Comparison of ENCODE assay signal across 8 mouse cellular contexts in the genomic region with DNA sequence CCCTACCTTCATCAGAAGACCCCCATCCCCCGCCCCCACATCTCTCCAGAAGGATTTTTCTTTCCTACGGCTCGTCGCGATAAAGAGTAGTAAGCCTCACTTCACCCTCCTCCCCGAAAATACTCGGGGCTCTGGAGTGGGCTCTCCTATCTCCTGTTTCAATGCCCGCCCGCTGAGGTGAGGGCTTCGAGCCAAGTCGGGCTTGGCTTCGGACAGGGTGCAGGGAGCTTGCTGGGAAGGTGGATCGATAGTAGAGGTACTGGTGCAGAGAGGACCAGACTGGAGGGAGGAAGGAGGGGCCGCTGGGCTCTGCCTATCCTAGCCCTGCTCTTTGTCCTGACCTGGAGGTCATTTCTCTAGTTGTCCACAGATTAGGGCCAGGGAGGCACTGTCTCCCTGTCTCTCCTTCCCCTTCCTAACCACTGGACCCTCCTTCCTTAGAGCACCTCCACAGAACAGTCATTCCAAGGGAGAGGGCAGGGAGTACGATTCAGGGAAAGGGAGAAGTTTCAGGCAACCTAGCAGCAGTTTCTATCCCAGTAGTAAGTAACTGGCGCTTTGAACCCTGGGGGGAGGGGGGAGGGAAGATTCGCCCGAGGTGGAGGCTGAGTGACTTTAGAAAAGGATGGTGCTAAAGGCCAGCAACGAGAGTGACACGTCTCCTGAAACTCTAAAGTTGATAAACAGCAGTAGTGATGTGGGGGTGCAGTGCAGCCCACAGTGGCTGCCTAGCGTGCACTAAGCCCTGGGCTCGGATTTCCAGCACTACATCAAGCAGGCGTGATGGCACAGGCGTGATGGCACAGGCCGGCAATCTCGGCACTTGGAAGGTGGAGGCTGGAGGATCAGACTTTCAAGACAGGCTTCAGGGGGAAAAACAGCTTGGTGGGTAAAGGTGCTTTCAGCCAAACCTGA. TPM values are rescaled to one million over a fixed set of nuclear protein-coding genes. Genes with fewer than 3 reads are reported as not detected.
DNase-seq lines count a peak whose midpoint lies in the region; ATAC-seq lines count a peak whose summit lies in the region.

No protein-coding gene starts in this region.

- peaks cover 75% of the 10 kb centered on the region for H3K4me1 ChIP-seq in embryonic facial prominence, embryonic 13.5 days
- H3K4me1 ChIP-seq in limb, embryonic 10.5 days = peaks cover 88% of the 10 kb centered on the region
- peaks cover 73% of the 10 kb centered on the region for H3K4me1 ChIP-seq in midbrain, embryonic 12.5 days

- intact Hi-C loops in heart, postnatal 14 days (cut with DNase I) = no loop called here

- no peaks in the 10 kb centered on the region for H3K9me3 ChIP-seq in embryonic facial prominence, embryonic 13.5 days
- no peaks in the 10 kb centered on the region for H3K9me3 ChIP-seq in limb, embryonic 10.5 days (replicated peaks)
- H3K9me3 ChIP-seq in midbrain, embryonic 12.5 days = no peaks in the 10 kb centered on the region

- peak overlapping the region; percentile 96 for H3K27ac ChIP-seq in embryonic facial prominence, embryonic 13.5 days
- peak overlapping the region; percentile 97 for H3K27ac ChIP-seq in limb, embryonic 10.5 days
- peak overlapping the region; percentile 94 for H3K27ac ChIP-seq in midbrain, embryonic 12.5 days (replicated peaks)

- 3% methylated on average over 26 of the region's 26 CpGs for WGBS in embryonic facial prominence, embryonic 13.5 days
- WGBS in limb, embryonic 10.5 days = 2% methylated on average over 26 of the region's 26 CpGs
- WGBS in midbrain, embryonic 12.5 days = 2% methylated on average over 25 of the region's 26 CpGs

- peak; percentile 45 for DNase-seq in urinary bladder, postnatal 14 days (ENCODE audit: low spot score)
- no peak for DNase-seq in urinary bladder, postnatal 25 days (ENCODE audit: low spot score)
- peak; percentile 67 to 72 for DNase-seq in heart, postnatal 14 days
- DNase-seq in limb, embryonic 10.5 days (ENCODE audit: low spot score) = peak; percentile 66
- no peak for DNase-seq in ovary, adult 18-20 months (ENCODE audit: low spot score)
- no peak for DNase-seq in urinary bladder, postnatal 10 days (ENCODE audit: low spot score)

- H3K27me3 ChIP-seq in embryonic facial prominence, embryonic 13.5 days = no peaks in the 10 kb centered on the region
- H3K27me3 ChIP-seq in limb, embryonic 10.5 days (ENCODE audit: low read depth, poor library complexity, severe bottlenecking) = no peaks in the 10 kb centered on the region
- H3K27me3 ChIP-seq in midbrain, embryonic 12.5 days = no peaks in the 10 kb centered on the region

- H3K9ac ChIP-seq in embryonic facial prominence, embryonic 13.5 days = peak overlapping the region; percentile 99
- peak overlapping the region; percentile 100 for H3K9ac ChIP-seq in midbrain, embryonic 12.5 days (replicated peaks)

- H3K4me2 ChIP-seq in embryonic facial prominence, embryonic 13.5 days = peak overlapping the region; percentile 96
- peak overlapping the region; percentile 99 for H3K4me2 ChIP-seq in midbrain, embryonic 12.5 days (replicated peaks)

- no peaks in the 10 kb centered on the region for H3K36me3 ChIP-seq in embryonic facial prominence, embryonic 13.5 days
- H3K36me3 ChIP-seq in limb, embryonic 10.5 days = peaks cover 14% of the 10 kb centered on the region
- 0 out of 2 replicates have a peak, but pooled peaks cover 5% of the 10 kb centered on the region for H3K36me3 ChIP-seq in midbrain, embryonic 12.5 days

- no peak for ATAC-seq in embryonic facial prominence, embryonic 13.5 days (ENCODE audit: insufficient number of reproducible peaks, insufficient read depth, low FRiP score, low TSS enrichment, low read depth)
- no peak for ATAC-seq in midbrain, embryonic 12.5 days (ENCODE audit: low FRiP score, low read depth)

- peak overlapping the region; percentile 99 for H3K4me3 ChIP-seq in embryonic facial prominence, embryonic 13.5 days
- H3K4me3 ChIP-seq in limb, embryonic 10.5 days = peak overlapping the region; percentile 95
- H3K4me3 ChIP-seq in midbrain, embryonic 12.5 days = peak overlapping the region; percentile 98

RNA-seq across cellular contexts. Expression of a gene that starts 1.1 kb away (rescaled TPM):
- 48.8 and 57.0 TPM in 2 replicates for polyA plus RNA-seq in embryonic facial prominence, embryonic 13.5 days (2015; fragmentation: Nextera tagmentation; extraction: Ambion mirVana)
- 100 to 1,000 TPM; 242 to 246 TPM for total RNA-seq in heart, postnatal 14 days (2021)
- 56.2 and 63.2 TPM in 2 replicates for polyA plus RNA-seq in limb, embryonic 10.5 days (2016; fragmentation: Nextera tagmentation; extraction: Ambion mirVana)
- 135 and 142 TPM in 2 replicates for polyA plus RNA-seq in midbrain, embryonic 12.5 days (2016; fragmentation: Nextera tagmentation; extraction: Ambion mirVana)

RNA-seq across cellular contexts. Expression of a gene that starts 4.9 kb away (rescaled TPM):
- 122 and 126 TPM in 2 replicates for polyA plus RNA-seq in embryonic facial prominence, embryonic 13.5 days (2015; fragmentation: Nextera tagmentation; extraction: Ambion mirVana)
- total RNA-seq in heart, postnatal 14 days (2021) = 10 to 100 TPM; 45.6 to 49.3 TPM
- 83.1 and 95.3 TPM in 2 replicates for polyA plus RNA-seq in limb, embryonic 10.5 days (2016; fragmentation: Nextera tagmentation; extraction: Ambion mirVana)
- 103 and 108 TPM in 2 replicates for polyA plus RNA-seq in midbrain, embryonic 12.5 days (2016; fragmentation: Nextera tagmentation; extraction: Ambion mirVana)

RNA-seq across cellular contexts. Expression of a gene that starts 29.4 kb away (rescaled TPM):
- 33.9 and 43.4 TPM in 2 replicates for polyA plus RNA-seq in embryonic facial prominence, embryonic 13.5 days (2015; fragmentation: Nextera tagmentation; extraction: Ambion mirVana)
- under 1 TPM; 0.79 to 0.85 TPM for total RNA-seq in heart, postnatal 14 days (2021)
- polyA plus RNA-seq in limb, embryonic 10.5 days (2016; fragmentation: Nextera tagmentation; extraction: Ambion mirVana) = 0.65 and 1.4 TPM in 2 replicates
- 21.7 and 41.3 TPM in 2 replicates for polyA plus RNA-seq in midbrain, embryonic 12.5 days (2016; fragmentation: Nextera tagmentation; extraction: Ambion mirVana)

RNA-seq across cellular contexts. Expression of a gene that starts 54.7 kb away (rescaled TPM):
- 248 and 262 TPM in 2 replicates for polyA plus RNA-seq in embryonic facial prominence, embryonic 13.5 days (2015; fragmentation: Nextera tagmentation; extraction: Ambion mirVana)
- total RNA-seq in heart, postnatal 14 days (2021) = 100 to 1,000 TPM; 130 to 144 TPM
- polyA plus RNA-seq in limb, embryonic 10.5 days (2016; fragmentation: Nextera tagmentation; extraction: Ambion mirVana) = 263 and 287 TPM in 2 replicates
- polyA plus RNA-seq in midbrain, embryonic 12.5 days (2016; fragmentation: Nextera tagmentation; extraction: Ambion mirVana) = 265 and 274 TPM in 2 replicates

Comparison
In these comparisons a context has a peak if more than half of its experiments do, and no peak if none do; other contexts are left out.
1. DNase-seq: peak in urinary bladder, postnatal 14 days (single experiment), heart, postnatal 14 days (2 of 2) and limb, embryonic 10.5 days (single experiment); none in urinary bladder, postnatal 25 days (single experiment), ovary, adult 18-20 months (single experiment) and urinary bladder, postnatal 10 days (single experiment).
2. Peak in every context shown above with its lines, with median percentiles within 50 percentile points of each other: H3K27ac ChIP-seq and H3K4me3 ChIP-seq.